Mouse (Mus musculus): ENCODE results near the gene Cd247.

The Cd247 gene

GRCm38 (mm10) chr1:165853729-165854420 lies 65.4 kb downstream of the Cd247 start:
- DNase-seq (ENCODE audit: low read depth) = no peak

- no peak for DNase-seq (ENCODE audit: low read depth)
Observed at GRCm38 (mm10) chr1:165855759-165856545, 67.5 kb downstream of the Cd247 start.

GRCm38 (mm10) chr1:165857279-165857678 lies 68.8 kb downstream of the Cd247 start:
- no peak for DNase-seq (ENCODE audit: low read depth)

GRCm38 (mm10) chr1:165858356-165858755 lies 69.9 kb downstream of the Cd247 start:
- no peak for DNase-seq (ENCODE audit: low read depth)

- no peak for DNase-seq (ENCODE audit: low read depth)
Observed at GRCm38 (mm10) chr1:165860373-165861234, 72.1 kb downstream of the Cd247 start.

- DNase-seq (ENCODE audit: low read depth) = no peak
Observed at GRCm38 (mm10) chr1:165861235-165861609, 72.7 kb downstream of the Cd247 start.

GRCm38 (mm10) chr1:165862059-165862458 lies 73.6 kb downstream of the Cd247 start:
- no peak for DNase-seq (ENCODE audit: low read depth)

GRCm38 (mm10) chr1:165864864-165865795 lies 76.6 kb downstream of the Cd247 start:
- DNase-seq (ENCODE audit: low read depth) = no peak

GRCm38 (mm10) chr1:165866630-165867280 lies 78.3 kb downstream of the Cd247 start:
- no peak for DNase-seq (ENCODE audit: low read depth)

GRCm38 (mm10) chr1:165868659-165869058 lies 80.2 kb downstream of the Cd247 start:
- DNase-seq (ENCODE audit: low read depth) = no peak

- DNase-seq (ENCODE audit: low read depth) = no peak
Observed at GRCm38 (mm10) chr1:165874645-165875044, 86.2 kb downstream of the Cd247 start.

GRCm38 (mm10) chr1:165875520-165876284 lies 87.2 kb downstream of the Cd247 start:
- no peak for DNase-seq (ENCODE audit: low read depth)

GRCm38 (mm10) chr1:165878751-165879150 lies 90.3 kb downstream of the Cd247 start:
- DNase-seq (ENCODE audit: low read depth) = no peak

- DNase-seq (ENCODE audit: low read depth) = no peak
Observed at GRCm38 (mm10) chr1:165882146-165882900, 93.8 kb downstream of the Cd247 start.

GRCm38 (mm10) chr1:165891686-165892085 lies 103.2 kb downstream of the Cd247 start:
- no peak for DNase-seq (ENCODE audit: low read depth)

GRCm38 (mm10) chr1:165903596-165903995 lies 115.1 kb downstream of the Cd247 start:
- DNase-seq (ENCODE audit: low read depth) = no peak

- no peak for DNase-seq (ENCODE audit: low read depth)
Observed at GRCm38 (mm10) chr1:165908153-165908552, 119.7 kb downstream of the Cd247 start.

GRCm38 (mm10) chr1:165908806-165909205 lies 120.3 kb downstream of the Cd247 start:
- no peak for DNase-seq (ENCODE audit: low read depth)

- DNase-seq (ENCODE audit: low read depth) = no peak
Observed at GRCm38 (mm10) chr1:165909471-165909870, 121.0 kb downstream of the Cd247 start.
